Mouse (Mus musculus) stomach, embryonic 16.5 days (tissue): ENCODE measurements around the gene Cyp26a1. TPM values are rescaled to one million over a fixed set of nuclear protein-coding genes. Genes with fewer than 3 reads are reported as not detected.

ENCODE experiments used
- ATAC-seq: fragments of 200-750 bp; cut with Nextera tagmentation; 2 replicates; pipeline ENCODE4 v1.8.0; 2017; ENCODE audit warnings: moderate number of reproducible peaks, moderate TSS enrichment; ENCODE audit not compliant: insufficient read depth, low FRiP score
- H3K27ac ChIP-seq: fragments of 300-500 bp; sonication (generic); 2 replicates; pipeline ENCODE4 v1.5.1; 2014; ENCODE audit warnings: low read length
- H3K27me3 ChIP-seq: fragments of 300-500 bp; sonication (generic); 2 replicates; pipeline ENCODE4 v1.6.1; 2014; ENCODE audit warnings: low read length, control low read depth, mixed read lengths; ENCODE audit not compliant: control insufficient read depth, insufficient read depth
- H3K36me3 ChIP-seq: fragments of 300-500 bp; sonication (generic); 2 replicates; pipeline ENCODE4 v1.6.1; 2014; ENCODE audit warnings: low read length; ENCODE audit not compliant: control insufficient read depth, insufficient read depth
- H3K4me1 ChIP-seq: fragments of 300-500 bp; sonication (generic); 2 replicates; pipeline ENCODE4 v1.6.1; 2014; ENCODE audit warnings: low read length, control low read depth, mixed read lengths; ENCODE audit not compliant: control insufficient read depth, insufficient read depth
- H3K4me2 ChIP-seq: fragments of 300-500 bp; sonication (generic); 2 replicates; pipeline ENCODE4 v1.6.1; 2014; ENCODE audit warnings: low read depth, low read length, mixed read lengths
- H3K4me3 ChIP-seq: fragments of 300-500 bp; sonication (generic); replicated peaks from 2 replicates; pipeline ENCODE4 v1.5.1; 2014; ENCODE audit warnings: mild to moderate bottlenecking, low read length
- H3K9ac ChIP-seq: fragments of 300-500 bp; sonication (generic); 2 replicates; pipeline ENCODE4 v1.6.1; 2014; ENCODE audit warnings: low read length
- H3K9me3 ChIP-seq: fragments of 300-500 bp; sonication (generic); replicated peaks from 2 replicates; pipeline ENCODE4 v1.6.1; 2016; ENCODE audit warnings: low read length, control low read depth; ENCODE audit not compliant: control insufficient read depth
- WGBS: fragments of 180-500 bp; shearing (Covaris S2); extraction: QIAGEN DNeasy Blood & Tissue Kit; methylation state at CpG from one replicate; pipeline ENCODE4 v1.1.7; 2014; 5-methylcytosine and 5-hydroxymethylcytosine counted together
- polyA plus RNA-seq: library from polyadenylated mRNA; unstranded; fragments of >200 nt; fragmentation: Nextera tagmentation; extraction: Ambion mirVana; gene quantifications from 2 replicates; pipeline ENCODE4 v1.2.1, GENCODE M21; 2015

Gene Cyp26a1
- 5.7 and 6.0 TPM in 2 replicates for polyA plus RNA-seq

GRCm38 (mm10) chr19:37697651-37698272 lies at the start of gene Cyp26a1:
TSS of gene Cyp26a1 (plus strand) at chr19:37697798.
- peaks cover 13% of the 10 kb centered on the region for H3K4me1 ChIP-seq
- no peaks in the 10 kb centered on the region for H3K9me3 ChIP-seq
- 1% methylated on average over 51 of the region's 51 CpGs for WGBS
- peak within 1 kb of the TSS; percentile 42 for H3K4me3 ChIP-seq
- no peak within 1 kb of the TSS for H3K9ac ChIP-seq
- no peak within 1 kb of the TSS for H3K27ac ChIP-seq
- H3K4me2 ChIP-seq = peak within 1 kb of the TSS; percentile 55
- peaks cover 95% of the 10 kb centered on the region for H3K27me3 ChIP-seq
- ATAC-seq = peak; percentile 21; the same call in 1 of the 2 replicates
- no peaks in the 10 kb centered on the region for H3K36me3 ChIP-seq

- H3K4me3 ChIP-seq = no peak overlapping the region
- H3K9ac ChIP-seq = no peak overlapping the region
- H3K36me3 ChIP-seq = no peaks in the 10 kb centered on the region
- no peak overlapping the region for H3K4me2 ChIP-seq
- ATAC-seq = no peak
- H3K9me3 ChIP-seq = no peaks in the 10 kb centered on the region
- no peaks in the 10 kb centered on the region; the same call in 1 of the 2 replicates for H3K4me1 ChIP-seq
- H3K27me3 ChIP-seq = no peaks in the 10 kb centered on the region
- 45% methylated on average over 2 of the region's 2 CpGs for WGBS
- H3K27ac ChIP-seq = no peak overlapping the region
Observed at GRCm38 (mm10) chr19:37647994-37648393, 49.6 kb upstream of the Cyp26a1 start.

GRCm38 (mm10) chr19:37650526-37650925 lies 47.1 kb upstream of the Cyp26a1 start:
- Histone ChIP-seq H3K9me3 (no peaks in the 10 kb centered on the region), H3K4me3 (no peak overlapping the region), H3K4me1 (no peaks in the 10 kb centered on the region), H3K4me2 (no peak overlapping the region), H3K27me3 (no peaks in the 10 kb centered on the region), H3K9ac (no peak overlapping the region), H3K36me3 (no peaks in the 10 kb centered on the region), H3K27ac (no peak overlapping the region)
- WGBS = 67% methylated on average over 2 of the region's 2 CpGs
- ATAC-seq = no peak

- H3K4me2 ChIP-seq = no peak overlapping the region
- H3K4me3 ChIP-seq = no peak overlapping the region
- H3K4me1 ChIP-seq = no peaks in the 10 kb centered on the region
- no peaks in the 10 kb centered on the region for H3K27me3 ChIP-seq
- H3K36me3 ChIP-seq = no peaks in the 10 kb centered on the region
- H3K9ac ChIP-seq = no peak overlapping the region
- 51% methylated on average over 5 of the region's 5 CpGs for WGBS
- no peak for ATAC-seq
- no peaks in the 10 kb centered on the region for H3K9me3 ChIP-seq
- H3K27ac ChIP-seq = no peak overlapping the region
Observed at GRCm38 (mm10) chr19:37654012-37654411, 43.6 kb upstream of the Cyp26a1 start.

GRCm38 (mm10) chr19:37656441-37656840 lies 41.2 kb upstream of the Cyp26a1 start:
- WGBS = 17% methylated on average over 9 of the region's 9 CpGs
- Histone ChIP-seq H3K9me3 (no peaks in the 10 kb centered on the region), H3K36me3 (no peaks in the 10 kb centered on the region), H3K9ac (no peak overlapping the region), H3K27ac (no peak overlapping the region), H3K4me1 (no peaks in the 10 kb centered on the region), H3K4me3 (no peak overlapping the region), H3K27me3 (no peaks in the 10 kb centered on the region), H3K4me2 (no peak overlapping the region)
- no peak for ATAC-seq

- 69% methylated on average over 6 of the region's 6 CpGs for WGBS
- H3K9ac ChIP-seq = no peak overlapping the region
- H3K36me3 ChIP-seq = no peaks in the 10 kb centered on the region
- no peaks in the 10 kb centered on the region for H3K4me1 ChIP-seq
- no peak overlapping the region for H3K4me3 ChIP-seq
- no peak overlapping the region for H3K4me2 ChIP-seq
- H3K27me3 ChIP-seq = no peaks in the 10 kb centered on the region
- H3K27ac ChIP-seq = no peak overlapping the region
- ATAC-seq = no peak
- no peaks in the 10 kb centered on the region for H3K9me3 ChIP-seq
Observed at GRCm38 (mm10) chr19:37665256-37665655, 32.3 kb upstream of the Cyp26a1 start.

- no peak overlapping the region for H3K4me2 ChIP-seq
- ATAC-seq = no peak
- no peaks in the 10 kb centered on the region for H3K4me1 ChIP-seq
- no peak overlapping the region for H3K27ac ChIP-seq
- H3K27me3 ChIP-seq = no peaks in the 10 kb centered on the region
- no peaks in the 10 kb centered on the region for H3K36me3 ChIP-seq
- H3K4me3 ChIP-seq = no peak overlapping the region
- H3K9me3 ChIP-seq = no peaks in the 10 kb centered on the region
- 55% methylated on average over 13 of the region's 13 CpGs for WGBS
- H3K9ac ChIP-seq = no peak overlapping the region
Observed at GRCm38 (mm10) chr19:37667855-37668594, 29.6 kb upstream of the Cyp26a1 start.

GRCm38 (mm10) chr19:37668657-37669056 lies 28.9 kb upstream of the Cyp26a1 start:
- no peak for ATAC-seq
- WGBS = 86% methylated on average over 5 of the region's 5 CpGs
- Histone ChIP-seq H3K27ac (no peak overlapping the region), H3K9me3 (no peaks in the 10 kb centered on the region), H3K4me1 (no peaks in the 10 kb centered on the region), H3K36me3 (no peaks in the 10 kb centered on the region), H3K4me3 (no peak overlapping the region), H3K9ac (no peak overlapping the region), H3K27me3 (no peaks in the 10 kb centered on the region), H3K4me2 (no peak overlapping the region)

GRCm38 (mm10) chr19:37669486-37669885 lies 28.1 kb upstream of the Cyp26a1 start:
- H3K27me3 ChIP-seq = no peaks in the 10 kb centered on the region
- H3K27ac ChIP-seq = no peak overlapping the region
- no peaks in the 10 kb centered on the region for H3K4me1 ChIP-seq
- no peaks in the 10 kb centered on the region for H3K9me3 ChIP-seq
- WGBS = 81% methylated on average over 5 of the region's 5 CpGs
- no peak overlapping the region for H3K4me3 ChIP-seq
- no peak for ATAC-seq
- no peaks in the 10 kb centered on the region for H3K36me3 ChIP-seq
- H3K4me2 ChIP-seq = no peak overlapping the region
- H3K9ac ChIP-seq = no peak overlapping the region
